Comparison of ENCODE assay signal across 8 mouse cellular contexts in the genomic region with DNA sequence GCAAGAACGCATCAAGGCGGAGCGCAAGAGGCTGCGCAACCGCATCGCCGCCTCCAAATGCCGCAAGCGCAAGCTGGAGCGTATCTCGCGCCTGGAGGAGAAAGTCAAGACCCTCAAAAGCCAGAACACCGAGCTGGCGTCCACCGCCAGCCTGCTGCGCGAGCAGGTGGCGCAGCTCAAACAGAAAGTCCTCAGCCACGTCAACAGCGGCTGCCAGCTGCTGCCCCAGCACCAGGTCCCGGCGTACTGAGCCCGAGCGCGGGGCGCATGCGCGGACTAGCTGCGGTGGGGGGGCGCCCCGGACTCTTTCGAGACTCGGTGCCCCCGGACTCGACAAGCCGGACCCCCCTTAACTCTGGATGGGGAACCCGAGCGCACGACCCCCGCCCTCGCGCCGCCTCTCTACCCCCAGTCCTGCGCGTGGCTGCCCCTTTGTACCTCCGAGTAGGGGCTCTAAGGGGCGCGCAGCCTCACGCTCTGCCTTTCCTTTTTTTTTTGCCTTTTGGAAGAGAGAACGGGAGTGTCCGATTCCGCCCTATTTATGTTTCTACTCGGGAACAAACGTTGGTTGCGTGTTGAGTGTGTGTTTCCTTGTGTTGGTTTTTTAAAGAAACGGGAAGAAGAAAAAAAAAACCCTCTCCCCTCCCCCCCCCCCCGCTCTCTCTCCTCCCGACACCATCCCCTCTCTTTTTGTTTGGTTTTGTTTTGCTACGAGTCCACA. TPM values are rescaled to one million over a fixed set of nuclear protein-coding genes. Genes with fewer than 3 reads are reported as not detected.
A peak's percentile ranks its signal among the peaks of the same experiment; 100 is the strongest.
DNase-seq lines count a peak whose midpoint lies in the region; ATAC-seq lines count a peak whose summit lies in the region.

No protein-coding gene starts in this region.

- ATAC-seq in hindbrain, embryonic 16.5 days: peak; percentile 7; the same call in 1 of the 2 replicates

- peak overlapping the region; percentile 99 for H3K27ac ChIP-seq in hindbrain, embryonic 16.5 days (ENCODE audit: low read depth, low read length)
- H3K27ac ChIP-seq in macrophage: peak overlapping the region; percentile 74

- H3K27me3 ChIP-seq in hindbrain, embryonic 16.5 days (replicated peaks; ENCODE audit: control insufficient read depth, insufficient read depth, low read length): no peaks in the 10 kb centered on the region

- H3K4me2 ChIP-seq in hindbrain, embryonic 16.5 days (ENCODE audit: low read length): peak overlapping the region; percentile 86

- no peaks in the 10 kb centered on the region for H3K9me3 ChIP-seq in hindbrain, embryonic 16.5 days (ENCODE audit: control insufficient read depth, low read length)

- H3K4me1 ChIP-seq in hindbrain, embryonic 16.5 days (ENCODE audit: control insufficient read depth, insufficient read depth, low read depth, low read length): peaks cover 42% of the 10 kb centered on the region

- peak; percentile 82 for DNase-seq in NIH3T3 (ENCODE audit: low read depth)
- DNase-seq in cerebellum, postnatal 36 days: peak; percentile 80 to 82
- peak; percentile 78 for DNase-seq in gastrocnemius, adult 18-20 months (ENCODE audit: low spot score)
- DNase-seq in left cerebral cortex, adult 8-10 months (ENCODE audit: low spot score in 2 of 2): peak; percentile 80
- peak; percentile 79 for DNase-seq in right cerebral cortex, postnatal 14 days
- DNase-seq in urinary bladder, postnatal 14 days (ENCODE audit: low spot score): peak; percentile 79

- H3K9ac ChIP-seq in hindbrain, embryonic 16.5 days (ENCODE audit: low read depth, low read length): peak overlapping the region; percentile 99

- no peaks in the 10 kb centered on the region; the same call in 1 of the 2 replicates for H3K79me2 ChIP-seq in macrophage (ENCODE audit: inconsistent target)

- WGBS in hindbrain, embryonic 16.5 days: under 1% methylated on average over 48 of the region's 59 CpGs
- WGBS in macrophage (ENCODE audit: missing documents): under 1% methylated on average over 51 of the region's 59 CpGs

- H3K4me3 ChIP-seq in hindbrain, embryonic 16.5 days (ENCODE audit: low read length): peak overlapping the region; percentile 95
- H3K4me3 ChIP-seq in macrophage (ENCODE audit: inconsistent target): peak overlapping the region; percentile 45

- H3K36me3 ChIP-seq in hindbrain, embryonic 16.5 days (ENCODE audit: control insufficient read depth, insufficient read depth, low read length): no peaks in the 10 kb centered on the region
- no peaks in the 10 kb centered on the region for H3K36me3 ChIP-seq in macrophage (ENCODE audit: inconsistent target)

RNA-seq across cellular contexts. Expression of a gene that starts 1.2 kb away (rescaled TPM):
- 10 to 100 TPM; 41.6 to 68.4 TPM for total RNA-seq in gastrocnemius, adult 18-20 months (2021)
- polyA plus RNA-seq in hindbrain, embryonic 16.5 days (2015; fragmentation: Nextera tagmentation; extraction: Ambion mirVana): 60.0 and 69.0 TPM in 2 replicates
- 100 to 1,000 TPM; 206 to 222 (median 214) TPM for total RNA-seq in left cerebral cortex, adult 8-10 months (2022)
- total RNA-seq in macrophage (2018; cell fraction: chromatin; rRNA removed): 10 to 100 TPM; 10.4 to 46.3 (median 24.7) TPM
- total RNA-seq in macrophage (2018; cell fraction: cytosol; rRNA removed): 100 to 1,000 TPM in 25 of 26 experiments, 10 to 100 TPM in 1; 96.8 to 198 (median 137) TPM
- 100 to 1,000 TPM in 9 of 26 experiments, 10 to 100 TPM in 17; 42.3 to 211 (median 94.7) TPM for total RNA-seq in macrophage (2018; cell fraction: nucleus; rRNA removed)
- 29.7 to 79.6 TPM (median 40.0 TPM) in 3 replicates for polyA plus RNA-seq in macrophage (2018)

RNA-seq across cellular contexts. Expression of a gene that starts 3.3 kb away (rescaled TPM):
- total RNA-seq in gastrocnemius, adult 18-20 months (2021): not detected
- 0.10 TPM in 1 of 2 replicates, not detected in the other for polyA plus RNA-seq in hindbrain, embryonic 16.5 days (2015; fragmentation: Nextera tagmentation; extraction: Ambion mirVana)
- total RNA-seq in left cerebral cortex, adult 8-10 months (2022): under 1 TPM in 1 of 4 experiments, not detected in 3; 0.07 TPM
- under 1 TPM in 14 of 26 experiments, not detected in 12; 0.13 to 0.82 (median 0.19) TPM for total RNA-seq in macrophage (2018; cell fraction: chromatin; rRNA removed)
- under 1 TPM in 1 of 26 experiments, not detected in 25; 0.03 TPM for total RNA-seq in macrophage (2018; cell fraction: cytosol; rRNA removed)
- 1 to 10 TPM in 2 of 26 experiments, under 1 TPM in 7, not detected in 17; 0.06 to 2.7 (median 0.31) TPM for total RNA-seq in macrophage (2018; cell fraction: nucleus; rRNA removed)
- not detected in 3 replicates for polyA plus RNA-seq in macrophage (2018)

RNA-seq across cellular contexts. Expression of a gene that starts 18.3 kb away (rescaled TPM):
- total RNA-seq in gastrocnemius, adult 18-20 months (2021): not detected
- polyA plus RNA-seq in hindbrain, embryonic 16.5 days (2015; fragmentation: Nextera tagmentation; extraction: Ambion mirVana): 0.19 TPM in 1 of 2 replicates, not detected in the other
- total RNA-seq in left cerebral cortex, adult 8-10 months (2022): not detected
- not detected for total RNA-seq in macrophage (2018; cell fraction: chromatin; rRNA removed)
- not detected for total RNA-seq in macrophage (2018; cell fraction: cytosol; rRNA removed)
- total RNA-seq in macrophage (2018; cell fraction: nucleus; rRNA removed): 1 to 10 TPM in 1 of 26 experiments, not detected in 25; 1.7 TPM
- polyA plus RNA-seq in macrophage (2018): not detected in 3 replicates

RNA-seq across cellular contexts. Expression of a gene that starts 23.5 kb away (rescaled TPM):
- total RNA-seq in gastrocnemius, adult 18-20 months (2021): 1 to 10 TPM; 1.3 to 1.6 TPM
- polyA plus RNA-seq in hindbrain, embryonic 16.5 days (2015; fragmentation: Nextera tagmentation; extraction: Ambion mirVana): 0.19 and 0.42 TPM in 2 replicates
- total RNA-seq in left cerebral cortex, adult 8-10 months (2022): 1 to 10 TPM; 1.7 to 2.8 (median 2.2) TPM
- not detected for total RNA-seq in macrophage (2018; cell fraction: chromatin; rRNA removed)
- total RNA-seq in macrophage (2018; cell fraction: cytosol; rRNA removed): under 1 TPM in 1 of 26 experiments, not detected in 25; 0.04 TPM
- under 1 TPM in 1 of 26 experiments, not detected in 25; 0.51 TPM for total RNA-seq in macrophage (2018; cell fraction: nucleus; rRNA removed)
- not detected in 3 replicates for polyA plus RNA-seq in macrophage (2018)

RNA-seq across cellular contexts. Expression of a gene that starts 26.9 kb away (rescaled TPM):
- 10 to 100 TPM; 65.4 to 70.3 TPM for total RNA-seq in gastrocnemius, adult 18-20 months (2021)
- 168 and 169 TPM in 2 replicates for polyA plus RNA-seq in hindbrain, embryonic 16.5 days (2015; fragmentation: Nextera tagmentation; extraction: Ambion mirVana)
- 10 to 100 TPM; 61.5 to 65.0 (median 63.0) TPM for total RNA-seq in left cerebral cortex, adult 8-10 months (2022)
- total RNA-seq in macrophage (2018; cell fraction: chromatin; rRNA removed): 10 to 100 TPM in 20 of 26 experiments, 1 to 10 TPM in 6; 2.7 to 27.9 (median 15.6) TPM
- 10 to 100 TPM; 43.2 to 69.6 (median 58.9) TPM for total RNA-seq in macrophage (2018; cell fraction: cytosol; rRNA removed)
- 10 to 100 TPM; 14.4 to 45.5 (median 23.0) TPM for total RNA-seq in macrophage (2018; cell fraction: nucleus; rRNA removed)
- 47.7 to 66.4 TPM (median 48.9 TPM) in 3 replicates for polyA plus RNA-seq in macrophage (2018)

Comparison
In these comparisons a context has a peak if more than half of its experiments do, and no peak if none do; other contexts are left out.
1. Peak in every context shown above with its lines: DNase-seq, ATAC-seq, H3K4me3 ChIP-seq and H3K27ac ChIP-seq.